ENCODE assay signal across 14 mouse cellular contexts in the genomic region with DNA sequence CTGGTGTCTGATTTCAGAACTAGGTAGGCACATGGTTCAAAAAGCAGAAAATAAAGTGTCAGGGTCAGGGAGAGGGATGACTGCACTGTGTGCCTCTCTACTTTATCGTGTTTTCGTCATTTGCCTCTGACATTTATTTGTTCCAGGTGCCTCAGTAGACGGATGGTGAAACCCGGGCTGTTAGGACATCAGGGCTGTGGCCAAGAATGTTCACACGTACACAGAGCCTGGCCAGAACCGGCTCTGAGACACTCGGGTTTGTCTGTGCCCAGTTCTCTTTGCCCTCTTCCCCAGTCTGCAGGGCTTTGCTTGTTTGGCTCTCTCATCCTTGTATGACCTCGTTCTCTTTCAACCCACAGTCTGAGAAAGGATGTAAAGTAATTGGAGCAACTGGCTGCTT. TPM values are rescaled to one million over a fixed set of nuclear protein-coding genes. Genes with fewer than 3 reads are reported as not detected.
DNase-seq lines count a peak whose midpoint lies in the region; ATAC-seq and TF ChIP-seq lines count a peak whose summit lies in the region.
"Had no signal": no experiment of that assay in that cellular context is flagged by ENCODE, and none has a peak within 500 bp of the region (broad histone marks: within the 10 kb centered on the region; RNA-seq: fewer than 3 reads in every experiment).

No protein-coding gene starts in this region.

- no peaks in the 10 kb centered on the region for H3K9me3 ChIP-seq in midbrain, embryonic 11.5 days (ENCODE audit: control insufficient read depth, low read length)
- H3K9me3 ChIP-seq in midbrain, embryonic 10.5 days (replicated peaks), result no peaks in the 10 kb centered on the region
- no peaks in the 10 kb centered on the region for H3K9me3 ChIP-seq in hindbrain, embryonic 10.5 days
- H3K9me3 ChIP-seq: kidney, embryonic 15.5 days; liver, embryonic 13.5 days; neural tube, embryonic 15.5 days had no signal

- no peak overlapping the region for H3K4me3 ChIP-seq in midbrain, embryonic 11.5 days (ENCODE audit: low read depth, low read length)
- no peak overlapping the region for H3K4me3 ChIP-seq in midbrain, embryonic 10.5 days
- H3K4me3 ChIP-seq in bone marrow macrophage, adult 2 months (ENCODE audit: insufficient read depth, low read length), result no peak overlapping the region
- H3K4me3 ChIP-seq in hindbrain, embryonic 10.5 days, result no peak overlapping the region
- H3K4me3 ChIP-seq: kidney, embryonic 15.5 days; liver, embryonic 13.5 days; neural tube, embryonic 15.5 days had no signal

- no peak for TF ChIP-seq POLR2A in bone marrow macrophage, adult 2 months (IDR thresholded peaks at IDR 0.05; ENCODE audit: borderline replicate concordance, low read depth, low read length)

- no peak overlapping the region for H3K4me2 ChIP-seq in midbrain, embryonic 11.5 days
- H3K4me2 ChIP-seq: kidney, embryonic 15.5 days; liver, embryonic 13.5 days; neural tube, embryonic 15.5 days had no signal

- TF ChIP-seq CTCF in bone marrow macrophage, adult 2 months (IDR thresholded peaks at IDR 0.05; ENCODE audit: low read depth, low read length), result no peak

- no peak for ATAC-seq in midbrain, embryonic 11.5 days (ENCODE audit: low FRiP score)

- no peaks in the 10 kb centered on the region for H3K27me3 ChIP-seq in midbrain, embryonic 11.5 days (ENCODE audit: control insufficient read depth, insufficient read depth, low read length)
- no peaks in the 10 kb centered on the region for H3K27me3 ChIP-seq in midbrain, embryonic 10.5 days (ENCODE audit: low read depth, poor library complexity, severe bottlenecking)
- no peaks in the 10 kb centered on the region for H3K27me3 ChIP-seq in hindbrain, embryonic 10.5 days (ENCODE audit: insufficient read depth, poor library complexity, severe bottlenecking)
- H3K27me3 ChIP-seq: kidney, embryonic 15.5 days; liver, embryonic 13.5 days; neural tube, embryonic 15.5 days had no signal

- H3K27ac ChIP-seq in midbrain, embryonic 11.5 days (ENCODE audit: low read depth, low read length), result no peak overlapping the region
- no peak overlapping the region for H3K27ac ChIP-seq in midbrain, embryonic 10.5 days (replicated peaks)
- peak overlapping the region; percentile 59 for H3K27ac ChIP-seq in bone marrow macrophage, adult 2 months (ENCODE audit: insufficient read depth, low read depth, low read length)
- no peak overlapping the region for H3K27ac ChIP-seq in hindbrain, embryonic 10.5 days
- H3K27ac ChIP-seq: kidney, embryonic 15.5 days; liver, embryonic 13.5 days; neural tube, embryonic 15.5 days had no signal

- no peaks in the 10 kb centered on the region for H3K36me3 ChIP-seq in midbrain, embryonic 11.5 days (ENCODE audit: control insufficient read depth, insufficient read depth, low read length)
- H3K36me3 ChIP-seq in midbrain, embryonic 10.5 days, result no peaks in the 10 kb centered on the region
- H3K36me3 ChIP-seq in hindbrain, embryonic 10.5 days, result no peaks in the 10 kb centered on the region
- H3K36me3 ChIP-seq: kidney, embryonic 15.5 days; liver, embryonic 13.5 days; neural tube, embryonic 15.5 days had no signal

- no peaks in the 10 kb centered on the region for H3K4me1 ChIP-seq in midbrain, embryonic 11.5 days (ENCODE audit: control insufficient read depth, insufficient read depth, low read length)
- no peaks in the 10 kb centered on the region for H3K4me1 ChIP-seq in midbrain, embryonic 10.5 days
- H3K4me1 ChIP-seq in bone marrow macrophage, adult 2 months (ENCODE audit: control insufficient read depth, insufficient read depth, low read length), result peaks cover 38% of the 10 kb centered on the region
- no peaks in the 10 kb centered on the region for H3K4me1 ChIP-seq in hindbrain, embryonic 10.5 days (replicated peaks)
- H3K4me1 ChIP-seq: kidney, embryonic 15.5 days had no signal

- peak; percentile 33 for DNase-seq in gastrocnemius, postnatal 25 days
- no peak for DNase-seq in gastrocnemius, postnatal 36 days
- peak; percentile 47 for DNase-seq in midbrain, embryonic 11.5 days (ENCODE audit: low spot score, missing footprints)
- no peak for DNase-seq in midbrain, embryonic 10.5 days (ENCODE audit: low spot score)
- DNase-seq in yolk sac, embryonic 10.5 days (ENCODE audit: low spot score), result no peak
- DNase-seq in hindbrain, embryonic 10.5 days (ENCODE audit: low spot score), result no peak
- DNase-seq: cerebellum, adult 2 months; liver, embryonic 13.5 days; right cerebral cortex, adult 18-20 months; spleen, adult 18-20 months; thymus, postnatal 36 days had no signal

- intact Hi-C loops in gastrocnemius, postnatal 36 days (cut with DNase I), result no loop called here

- WGBS in midbrain, embryonic 11.5 days, result 87% methylated on average over 8 of the region's 8 CpGs
- WGBS in midbrain, embryonic 10.5 days, result 81% methylated on average over 8 of the region's 8 CpGs
- WGBS in hindbrain, embryonic 10.5 days, result 81% methylated on average over 8 of the region's 8 CpGs

- H3K9ac ChIP-seq in midbrain, embryonic 11.5 days (ENCODE audit: low read length), result no peak overlapping the region
- H3K9ac ChIP-seq: kidney, embryonic 15.5 days; liver, embryonic 13.5 days; neural tube, embryonic 15.5 days had no signal

RNA-seq across cellular contexts. Expression of a gene that starts 6.0 kb away (rescaled TPM):
- total RNA-seq in gastrocnemius, postnatal 25 days (2021), result 10 to 100 TPM in 1 of 2 experiments, 1 to 10 TPM in 1; 8.6 to 10.2 TPM
- total RNA-seq in gastrocnemius, postnatal 36 days (2021), result 10 to 100 TPM; 10.4 to 12.4 TPM
- 43.6 and 51.1 TPM in 2 replicates for polyA plus RNA-seq in midbrain, embryonic 11.5 days (2014; fragmentation: Nextera tagmentation; extraction: Ambion mirVana)
- polyA plus RNA-seq in midbrain, embryonic 10.5 days (2016; fragmentation: Nextera tagmentation; extraction: Ambion mirVana), result 38.7 and 40.5 TPM in 2 replicates
- polyA plus RNA-seq in bone marrow macrophage, adult 2 months (2012; ENCODE audit: insufficient read depth, insufficient read length, missing spikeins), result 30.0 and 35.0 TPM in 2 replicates
- polyA plus RNA-seq in hindbrain, embryonic 10.5 days (2016; fragmentation: Nextera tagmentation; extraction: Ambion mirVana), result 36.9 and 41.2 TPM in 2 replicates

Comparison
In these comparisons a context has a peak if more than half of its experiments do, and no peak if none do; other contexts are left out.
1. DNase-seq: peak in gastrocnemius, postnatal 25 days (single experiment) and midbrain, embryonic 11.5 days (single experiment); none in gastrocnemius, postnatal 36 days (0 of 2), midbrain, embryonic 10.5 days (single experiment), yolk sac, embryonic 10.5 days (single experiment) and hindbrain, embryonic 10.5 days (single experiment).